Mouse (Mus musculus) yolk sac, embryonic 10.5 days (tissue): ENCODE data around the gene Zgrf1.

ENCODE experiments used
- DNase-seq: peaks from one replicate; pipeline ENCODE4 v3.0.0-alpha.2; 2017; ENCODE audit warnings: low spot score

Gene Zgrf1

GRCm38 (mm10) chr3:127562974-127563373, 9.7 kb downstream of the Zgrf1 start:
- DNase-seq = no peak

DNA sequence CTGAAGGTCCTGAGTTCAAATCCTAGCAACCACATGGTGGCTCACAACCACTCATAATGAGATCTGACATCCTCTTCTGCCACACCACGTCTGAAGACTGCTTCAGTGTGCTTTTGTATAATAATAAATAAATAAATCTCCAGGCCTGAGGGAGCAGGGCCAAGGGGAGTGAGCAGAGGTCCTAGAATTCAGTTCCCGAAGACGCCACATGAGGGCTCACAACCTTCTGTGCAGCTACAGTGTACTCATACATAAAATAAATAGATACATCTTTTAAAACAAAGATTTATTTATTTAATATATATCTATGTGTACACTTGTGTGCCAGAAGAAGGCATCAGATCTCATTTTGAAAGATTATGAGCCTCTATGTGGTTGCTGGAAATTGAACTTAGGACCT, 11.8 kb downstream of the Zgrf1 start:
- no peak for DNase-seq

GRCm38 (mm10) chr3:127572557-127572956, 19.3 kb downstream of the Zgrf1 start:
- peak; percentile 23 for DNase-seq

GRCm38 (mm10) chr3:127597136-127597535, 43.8 kb downstream of the Zgrf1 start:
- DNase-seq = no peak

GRCm38 (mm10) chr3:127608109-127608508, 54.8 kb downstream of the Zgrf1 start:
- DNase-seq = no peak

DNA sequence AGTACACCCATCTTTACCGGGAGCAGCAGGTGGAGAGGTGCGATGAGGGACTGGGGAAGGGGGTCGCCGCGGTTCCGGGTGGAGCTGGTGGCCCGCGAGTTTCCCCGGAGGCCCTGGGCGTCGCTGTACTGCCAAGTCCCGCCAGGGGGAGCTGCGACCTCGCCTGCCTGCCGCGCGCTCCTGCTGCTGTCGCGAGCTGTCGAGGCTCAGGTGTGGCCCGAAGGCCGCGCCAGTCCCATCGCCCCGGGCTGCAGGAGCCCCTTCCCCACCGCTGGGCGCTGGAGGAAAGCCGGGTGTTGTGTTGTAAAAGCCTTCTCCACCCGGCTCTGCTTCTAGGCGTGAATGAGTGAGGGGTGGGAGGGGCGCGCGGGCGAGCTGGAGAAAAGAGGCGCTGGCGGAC, 72.0 kb downstream of the Zgrf1 start:
- peak; percentile 69 for DNase-seq

- no peak for DNase-seq
Measured at GRCm38 (mm10) chr3:127625701-127626399, 72.6 kb downstream of the Zgrf1 start.

GRCm38 (mm10) chr3:127626524-127626923, 73.2 kb downstream of the Zgrf1 start:
- no peak for DNase-seq

GRCm38 (mm10) chr3:127627151-127627955, 74.1 kb downstream of the Zgrf1 start:
- DNase-seq = no peak

GRCm38 (mm10) chr3:127627956-127628310, 74.6 kb downstream of the Zgrf1 start:
- no peak for DNase-seq

DNA sequence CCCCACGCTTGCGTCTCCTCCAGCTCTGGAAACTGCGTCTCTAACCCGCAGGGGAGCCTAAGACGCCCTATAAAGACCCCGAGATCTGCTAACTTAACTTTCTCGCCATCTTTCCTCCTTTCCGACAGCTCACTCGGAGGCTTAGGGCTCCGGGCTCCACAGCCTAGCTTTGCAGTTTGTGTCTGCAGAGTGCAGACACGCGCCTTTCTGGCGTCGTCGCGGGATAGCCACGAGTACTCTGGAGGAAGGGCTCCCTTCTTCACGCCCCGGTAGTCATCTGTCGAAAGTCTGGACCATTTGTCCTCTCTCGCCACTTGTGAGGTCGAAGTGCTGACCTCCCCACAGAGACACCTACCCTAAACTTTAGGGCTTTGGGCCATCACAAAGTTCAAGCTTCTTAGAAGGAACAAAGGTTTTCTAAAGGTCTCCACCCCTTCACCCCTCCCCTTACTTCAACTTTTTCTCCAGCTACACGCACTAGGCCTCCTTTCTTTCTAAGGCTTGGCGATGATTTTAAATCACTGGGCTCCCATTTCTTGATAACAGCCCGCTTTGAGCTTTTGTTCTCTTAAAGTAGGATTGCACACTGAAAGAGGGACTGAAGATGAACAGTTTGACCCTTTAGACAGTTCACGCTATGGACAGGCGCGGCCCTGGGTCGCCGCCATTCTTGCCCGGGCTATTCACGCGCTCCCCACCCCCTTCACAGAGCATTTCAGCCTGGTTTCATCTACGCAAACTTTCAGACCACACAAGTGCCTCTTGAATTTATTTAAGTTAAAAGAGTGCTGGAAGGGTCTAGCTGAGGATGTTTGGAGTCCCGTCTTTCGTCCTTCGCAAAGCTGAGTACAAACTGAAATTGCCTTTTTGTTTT, 75.3 kb downstream of the Zgrf1 start:
- no peak for DNase-seq

- DNase-seq = no peak
Measured at GRCm38 (mm10) chr3:127630190-127630589, 76.9 kb downstream of the Zgrf1 start.

GRCm38 (mm10) chr3:127630735-127631372, 77.6 kb downstream of the Zgrf1 start:
- no peak for DNase-seq

DNA sequence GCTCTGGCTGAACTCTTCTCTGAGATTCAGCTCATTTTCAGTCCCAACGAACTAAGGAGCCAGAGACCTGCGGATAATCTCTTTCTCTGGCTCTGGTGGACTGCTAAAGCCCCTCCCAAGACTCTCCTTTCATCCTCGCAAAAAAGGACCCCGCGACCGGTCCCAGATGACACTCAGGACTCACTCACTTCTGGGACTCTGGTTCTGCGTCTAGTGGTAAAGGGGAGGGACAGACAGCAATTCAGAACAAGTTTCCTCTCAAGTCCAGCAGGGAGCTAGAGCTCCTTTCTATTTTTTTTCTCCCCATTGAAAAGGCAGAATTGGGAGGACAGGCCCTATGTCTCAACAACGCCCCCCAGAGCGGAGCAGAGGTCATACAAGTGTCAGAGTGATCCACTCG, 78.3 kb downstream of the Zgrf1 start:
- DNase-seq = no peak

DNA sequence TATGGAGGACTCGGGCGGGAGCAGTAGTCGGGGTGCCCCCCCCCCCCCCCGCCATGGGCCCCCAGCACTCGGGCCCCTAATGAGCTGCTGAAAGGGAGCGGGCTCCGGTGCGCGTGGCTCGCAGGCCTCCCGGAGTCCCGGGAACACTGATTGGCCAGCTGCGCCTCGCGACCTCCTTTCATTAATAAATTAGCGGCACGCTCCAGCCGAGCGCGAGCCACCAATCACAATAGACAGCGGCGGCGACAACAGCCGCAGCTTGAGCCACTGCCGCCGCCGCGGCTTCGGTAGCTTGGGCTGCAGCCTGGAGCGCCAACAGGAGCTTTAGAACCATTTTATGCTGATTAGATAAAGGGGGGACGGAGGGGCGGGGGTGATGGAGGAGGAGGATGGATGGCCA, 79.2 kb downstream of the Zgrf1 start:
- no peak for DNase-seq

DNA sequence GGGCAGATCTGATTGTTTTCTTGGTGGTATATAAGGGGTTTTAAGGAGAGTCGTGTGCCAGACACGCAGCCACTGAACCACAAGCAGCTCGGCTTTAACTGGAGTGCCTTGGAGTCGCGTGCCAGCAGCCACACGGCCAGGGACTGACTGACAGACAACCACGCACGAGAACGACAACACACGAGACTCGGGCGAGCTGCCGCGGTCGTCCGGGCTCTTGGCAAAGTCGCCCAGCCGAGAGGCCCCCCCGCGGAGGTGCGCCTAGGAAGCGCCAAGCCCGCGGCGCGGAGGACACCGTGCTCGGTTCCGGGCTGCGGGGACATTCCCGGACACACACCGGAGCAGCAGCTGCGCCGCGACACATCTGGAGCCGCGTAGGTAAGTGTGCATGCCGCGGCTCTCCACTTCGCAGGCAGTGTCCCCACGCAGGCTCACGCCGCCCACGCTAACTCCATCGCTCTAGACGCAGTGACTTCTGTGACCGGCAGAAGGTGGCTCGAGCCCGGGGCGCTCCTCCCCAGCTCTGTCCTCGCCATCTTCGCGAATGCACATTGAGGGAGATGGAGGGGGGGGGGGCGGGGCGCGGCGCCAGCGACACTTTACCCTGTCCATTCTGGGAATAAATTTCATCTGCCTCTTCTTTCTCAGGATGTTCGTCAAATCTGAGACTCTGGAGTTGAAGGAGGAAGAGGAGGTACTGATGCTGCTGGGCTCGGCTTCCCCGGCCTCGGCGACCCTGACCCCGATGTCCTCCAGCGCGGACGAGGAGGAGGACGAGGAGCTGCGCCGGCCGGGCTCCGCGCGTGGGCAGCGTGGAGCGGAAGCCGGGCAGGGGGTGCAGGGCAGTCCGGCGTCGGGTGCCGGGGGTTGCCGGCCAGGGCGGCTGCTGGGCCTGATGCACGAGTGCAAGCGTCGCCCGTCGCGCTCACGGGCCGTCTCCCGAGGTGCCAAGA, 80.1 kb downstream of the Zgrf1 start, which contains the start of gene Neurog2:
TSS of gene Neurog2 (plus strand) at position 56 of the 953 bp plus-strand sequence.
- no peak for DNase-seq

DNA sequence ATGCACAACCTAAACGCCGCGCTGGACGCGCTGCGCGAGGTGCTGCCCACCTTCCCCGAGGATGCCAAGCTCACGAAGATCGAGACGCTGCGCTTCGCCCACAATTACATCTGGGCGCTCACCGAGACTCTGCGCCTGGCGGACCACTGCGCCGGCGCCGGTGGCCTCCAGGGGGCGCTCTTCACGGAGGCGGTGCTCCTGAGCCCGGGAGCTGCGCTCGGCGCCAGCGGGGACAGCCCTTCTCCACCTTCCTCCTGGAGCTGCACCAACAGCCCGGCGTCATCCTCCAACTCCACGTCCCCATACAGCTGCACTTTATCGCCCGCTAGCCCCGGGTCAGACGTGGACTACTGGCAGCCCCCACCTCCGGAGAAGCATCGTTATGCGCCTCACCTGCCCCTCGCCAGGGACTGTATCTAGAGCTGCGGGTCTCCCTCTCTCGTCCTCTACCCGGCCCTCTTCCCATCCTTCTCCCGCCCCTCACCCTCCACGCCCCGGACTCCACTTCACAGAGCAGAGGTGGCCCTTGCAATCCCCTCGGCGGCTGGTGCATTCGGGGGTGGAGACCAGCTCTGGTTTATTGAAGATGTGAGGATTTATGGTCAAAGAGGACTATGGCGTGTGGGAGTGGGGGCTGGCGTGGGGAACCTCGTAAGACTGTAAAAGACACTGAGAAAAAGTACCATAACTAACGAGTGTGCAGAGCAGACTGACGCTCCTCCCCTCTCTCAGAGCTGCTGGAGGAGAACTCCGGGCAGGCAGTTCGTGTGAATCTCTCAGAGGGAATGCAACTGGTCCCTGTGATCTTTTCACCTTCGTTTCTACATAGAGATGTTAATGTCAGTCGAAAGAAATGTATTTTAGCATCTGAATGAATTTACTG, 81.1 kb downstream of the Zgrf1 start:
- no peak for DNase-seq

- DNase-seq = no peak
Measured at GRCm38 (mm10) chr3:127634984-127635349, 81.7 kb downstream of the Zgrf1 start.

GRCm38 (mm10) chr3:127639875-127640761, 86.8 kb downstream of the Zgrf1 start:
- no peak for DNase-seq
